Mouse (Mus musculus) embryo, embryonic 11.5 days (tissue): ENCODE results near the gene Gm20671.
A peak's percentile ranks its signal among the peaks of the same experiment; 100 is the strongest.
"Not testable (repeated sequence)": the region's sequence is repeated elsewhere in the genome, so short reads cannot be mapped to it uniquely, and the experiment has no call there.

Source experiments
- DNase-seq: peaks from one replicate; pipeline ENCODE4 v3.0.0-alpha.2; 2012; ENCODE audit warnings: low read depth, low spot score

The Gm20671 gene

DNA sequence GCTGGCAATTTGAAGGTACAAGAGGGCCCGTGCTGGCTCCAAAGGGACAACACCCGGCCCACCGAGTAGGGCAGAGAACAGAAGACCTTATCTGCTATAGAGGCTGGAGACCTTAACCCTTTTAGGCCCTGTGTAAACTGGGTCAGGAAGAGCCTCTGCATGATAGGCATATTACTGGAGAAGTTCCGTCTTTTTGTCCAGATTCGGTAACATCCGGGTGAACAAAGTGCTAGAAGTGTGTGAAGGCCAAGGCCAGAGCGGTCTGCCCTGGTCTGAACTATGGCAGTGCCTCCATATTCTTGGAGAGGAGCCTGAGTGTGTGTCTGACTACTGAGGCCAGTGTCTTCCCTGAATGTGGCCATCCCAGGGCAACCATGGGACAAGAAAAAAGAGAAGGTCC lies at the start of gene Gm20671:
TSS of gene Gm20671 (minus strand) at position 101 of the 400 bp plus-strand sequence.
- no peak for DNase-seq

DNA sequence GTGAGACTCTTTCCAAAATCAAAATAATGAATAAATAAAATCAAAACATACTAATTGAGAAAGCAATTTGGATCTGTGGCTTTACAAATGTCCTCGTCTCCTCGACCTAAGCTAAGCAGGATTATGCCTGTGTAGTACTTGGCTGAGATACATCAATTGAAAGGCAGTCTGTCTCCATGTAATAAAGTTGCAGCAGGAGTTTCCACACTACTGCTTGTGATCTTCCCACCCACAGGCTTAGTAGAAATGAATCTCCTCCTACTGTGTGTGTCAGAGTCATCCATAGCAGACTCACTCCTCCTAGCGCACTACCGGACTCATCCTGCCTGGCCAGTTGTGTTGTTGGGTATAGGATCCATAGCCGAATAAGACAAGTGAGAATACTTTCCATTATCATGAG lies 45.4 kb upstream of the Gm20671 start:
- DNase-seq = no peak

DNA sequence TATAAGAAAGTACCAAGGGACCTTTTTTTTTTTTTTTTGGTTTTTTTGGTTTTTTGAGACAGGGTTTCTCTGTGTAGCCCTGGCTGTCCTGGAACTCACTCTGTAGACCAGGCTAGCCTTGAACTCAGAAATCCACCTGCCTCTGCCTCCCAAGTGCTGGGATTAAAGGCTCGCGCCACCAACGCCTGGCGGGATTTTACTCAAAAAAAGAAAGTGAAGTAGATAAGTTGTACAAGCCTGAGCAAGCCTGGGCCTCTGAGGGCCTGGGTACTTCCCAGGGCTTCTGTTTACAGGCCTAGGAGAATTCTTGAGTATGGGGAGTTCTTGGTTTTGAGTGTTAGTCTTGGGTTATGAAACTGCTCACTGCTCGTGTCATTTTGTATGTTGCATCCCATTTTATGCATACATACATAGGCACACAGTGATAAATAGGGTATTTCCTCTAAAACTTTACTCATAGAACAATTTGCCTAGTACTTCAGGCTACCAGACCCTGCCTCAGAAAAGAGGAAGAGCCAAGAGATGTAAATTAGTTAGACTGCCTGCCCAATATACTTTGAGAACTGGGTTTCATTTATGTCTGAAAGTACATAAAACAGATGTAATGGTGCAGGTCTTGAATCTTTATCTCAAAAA lies 42.6 kb upstream of the Gm20671 start:
- no peak for DNase-seq

DNA sequence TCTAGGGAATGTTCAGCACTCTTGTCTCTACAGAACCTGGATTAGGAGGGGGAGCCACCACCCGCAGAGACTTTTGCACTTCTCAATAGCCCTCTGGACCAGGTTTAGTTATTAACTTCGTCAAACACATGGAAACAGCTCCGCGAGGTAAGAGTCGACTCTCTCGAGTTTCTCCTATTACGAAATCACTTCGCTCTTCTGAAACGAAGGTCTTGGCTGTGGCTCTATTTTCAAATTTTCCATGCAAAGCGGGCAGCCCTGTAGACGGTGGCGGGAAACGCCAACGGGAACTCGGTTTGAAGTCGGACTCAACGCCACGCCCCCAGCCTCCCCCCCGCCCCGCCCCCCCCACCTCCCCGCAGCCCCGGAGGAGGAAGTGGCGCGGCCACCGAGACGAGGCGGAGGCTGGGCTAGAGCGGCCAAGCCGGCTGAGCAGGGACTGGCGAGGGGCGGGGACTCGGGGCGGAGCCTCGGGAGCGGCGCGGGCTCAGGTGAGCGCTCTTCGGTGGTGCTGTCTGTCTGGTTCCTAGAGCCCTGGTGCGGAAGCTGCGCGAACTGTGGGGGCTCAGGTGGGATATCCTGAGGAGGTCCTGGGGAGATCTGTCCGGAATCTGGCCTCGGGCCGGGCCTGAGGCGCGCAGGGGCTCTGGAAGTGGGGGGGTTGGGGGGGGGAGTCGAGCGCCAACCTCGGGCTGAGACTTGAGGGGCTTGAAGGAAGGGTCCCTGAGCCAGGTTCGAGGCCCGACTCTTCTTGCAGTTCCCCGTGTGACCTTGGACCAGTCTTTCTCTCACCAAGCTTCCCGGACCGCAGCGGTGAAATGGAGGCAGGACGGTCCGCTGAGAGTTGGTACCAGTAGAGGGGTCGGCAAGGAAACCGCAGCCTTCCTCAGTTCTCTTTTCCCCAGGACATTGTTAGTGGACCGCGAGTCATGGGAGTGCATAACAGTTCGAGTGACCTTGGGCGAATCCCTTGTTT lies 36.6 kb upstream of the Gm20671 start, which contains the start of gene Depdc5:
TSS of gene Depdc5 (plus strand) at position 449 of the 976 bp plus-strand sequence.
- peak; percentile 91 for DNase-seq

DNA sequence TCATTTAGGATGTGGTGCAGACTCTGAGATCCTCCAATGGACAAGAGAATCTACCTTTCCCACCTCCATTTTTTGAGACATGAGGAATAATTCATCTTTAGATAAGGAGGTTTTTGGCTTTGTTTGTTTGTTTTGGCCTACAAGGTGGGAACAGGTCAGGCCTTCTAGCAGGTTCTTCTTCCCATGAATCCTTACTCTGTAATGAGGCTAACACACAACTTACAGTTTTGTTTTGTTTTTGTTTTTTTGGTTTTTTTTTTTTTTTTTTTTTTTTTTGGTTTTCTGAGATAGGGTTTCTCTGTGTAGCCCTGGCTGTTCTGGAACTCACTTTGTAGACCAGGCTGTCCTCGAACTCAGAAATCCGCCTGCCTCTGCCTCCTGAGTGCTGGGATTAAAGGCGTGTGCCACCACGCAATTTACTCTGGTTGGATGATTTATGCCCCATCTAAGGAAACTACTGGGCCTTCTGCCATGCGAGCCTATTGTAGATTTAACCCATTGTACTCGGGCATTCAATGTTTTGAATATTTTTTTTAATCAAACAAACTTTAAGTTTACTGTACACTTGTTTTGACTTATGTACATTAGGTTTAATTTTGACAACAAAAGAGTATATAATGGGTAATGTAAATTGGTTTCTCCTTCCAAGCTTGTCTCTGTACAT lies 35.7 kb upstream of the Gm20671 start:
- no peak for DNase-seq

DNA sequence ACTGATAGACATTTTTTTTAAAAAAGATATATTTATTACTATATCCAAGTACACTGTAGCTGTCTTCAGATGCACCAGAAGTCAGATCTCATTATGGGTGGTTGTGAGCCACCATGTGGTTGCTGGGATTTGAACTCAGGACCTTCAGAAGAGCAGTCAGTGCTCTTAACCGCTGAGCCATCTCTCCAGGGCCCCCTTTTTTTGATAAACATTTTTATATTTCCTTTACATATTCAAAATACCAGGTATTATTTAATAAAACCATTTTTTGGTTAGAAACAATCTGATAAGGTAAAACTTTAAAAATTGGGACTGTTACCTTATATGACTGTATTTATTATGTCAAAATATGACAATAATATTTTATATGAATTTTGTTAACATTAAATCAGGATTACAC lies 34.2 kb upstream of the Gm20671 start:
- DNase-seq = no peak

DNA sequence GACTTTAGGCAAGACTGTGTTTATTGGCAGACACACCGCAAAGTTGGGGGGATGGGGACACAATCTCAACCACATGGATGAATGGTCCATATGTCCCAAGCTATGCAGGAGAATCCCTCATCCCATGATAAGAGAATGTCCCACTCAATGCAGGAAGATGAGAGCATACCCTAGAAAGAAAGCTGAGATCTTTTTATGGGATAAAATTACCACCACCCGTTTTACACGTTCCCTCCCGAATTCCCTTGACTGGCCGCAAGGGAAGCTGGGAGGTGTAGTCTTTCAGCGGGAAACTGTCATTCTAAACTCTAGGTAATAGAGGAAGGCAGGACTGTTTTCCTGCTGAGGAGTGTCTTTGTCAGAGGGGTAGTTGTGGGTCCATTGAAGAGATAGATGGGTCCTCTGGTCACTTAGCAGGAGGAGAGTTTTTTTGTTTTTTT lies 30.9 kb upstream of the Gm20671 start:
- peak; percentile 34 for DNase-seq

DNA sequence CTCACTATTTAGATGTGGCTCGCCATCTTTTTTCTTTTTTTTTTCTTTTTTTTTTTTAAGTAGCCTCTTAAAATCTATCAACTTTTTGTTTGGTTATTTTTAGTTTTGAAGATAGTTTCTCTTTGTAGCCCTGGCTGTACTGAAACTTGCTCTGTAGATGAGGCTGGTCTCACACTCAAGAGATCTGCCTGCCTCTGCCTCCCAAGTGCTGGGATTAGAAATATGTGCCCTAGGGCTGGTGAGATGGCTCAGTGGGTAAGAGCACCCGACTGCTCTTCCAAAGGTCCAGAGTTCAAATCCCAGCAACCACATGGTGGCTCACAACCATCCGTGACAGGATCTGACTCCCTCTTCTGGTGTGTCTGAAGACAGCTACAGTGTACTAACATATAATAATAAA lies 28.4 kb upstream of the Gm20671 start:
- not testable (repeated sequence) for DNase-seq

DNA sequence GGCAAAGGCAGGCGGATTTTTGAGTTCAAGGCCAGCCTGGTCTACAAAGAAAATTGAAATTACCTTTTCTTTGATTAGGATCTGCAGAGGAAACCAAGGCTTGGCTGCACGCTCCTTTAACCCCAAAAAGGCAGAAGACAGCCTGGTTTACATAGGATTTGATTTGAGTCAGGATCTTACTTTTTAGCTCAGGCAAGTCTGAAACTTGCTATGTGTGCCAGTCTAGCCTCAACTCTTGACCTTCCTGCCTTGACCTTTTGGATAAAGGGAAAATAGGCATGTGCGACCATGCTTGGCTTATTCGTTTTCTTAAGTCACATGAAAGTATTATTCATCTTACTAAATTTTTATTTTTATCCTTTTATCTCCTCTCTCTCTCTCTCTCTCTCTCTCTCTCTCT lies 27.9 kb upstream of the Gm20671 start:
- no peak for DNase-seq

DNA sequence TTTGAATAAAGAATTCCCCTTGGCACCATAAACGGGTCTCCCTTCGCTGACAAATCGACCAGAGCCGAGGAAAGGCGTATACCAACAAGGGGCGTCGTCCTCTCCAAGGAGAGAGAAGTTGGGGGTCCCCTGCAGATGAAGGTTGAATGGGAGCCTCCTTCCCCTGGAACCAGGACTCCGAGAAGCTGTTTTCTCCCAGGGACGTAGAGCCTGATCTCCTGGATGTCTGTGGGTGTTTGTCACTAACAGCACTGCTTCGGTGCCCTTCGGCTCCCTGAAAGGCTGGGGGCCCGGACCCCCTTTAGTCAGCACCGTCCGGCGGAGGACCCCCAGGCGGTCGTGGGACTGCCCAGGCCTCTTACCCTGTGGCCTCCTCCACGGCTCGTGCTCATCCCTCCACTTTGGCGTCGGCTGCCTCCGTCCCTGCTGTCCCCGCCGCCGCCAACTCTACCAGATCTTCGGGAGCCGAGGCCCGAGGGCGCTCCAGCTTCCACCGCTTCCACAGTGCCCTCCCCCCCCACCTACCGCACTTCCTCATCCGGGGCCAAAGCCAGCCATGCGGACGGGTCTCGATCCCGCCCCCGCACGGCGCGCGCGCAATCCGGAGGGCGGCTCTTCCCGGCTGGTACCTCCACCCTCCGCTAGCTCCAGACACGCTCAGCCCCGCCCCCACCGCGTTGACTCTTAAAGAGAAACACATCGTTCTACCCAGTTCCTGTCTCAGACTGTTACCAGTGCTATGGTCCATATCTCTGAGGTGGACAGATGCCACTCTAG lies 27.0 kb upstream of the Gm20671 start, which contains the start of gene Prr14l:
TSS of gene Prr14l (minus strand) at position 526 of the 777 bp plus-strand sequence.
- DNase-seq = peak; percentile 96

DNA sequence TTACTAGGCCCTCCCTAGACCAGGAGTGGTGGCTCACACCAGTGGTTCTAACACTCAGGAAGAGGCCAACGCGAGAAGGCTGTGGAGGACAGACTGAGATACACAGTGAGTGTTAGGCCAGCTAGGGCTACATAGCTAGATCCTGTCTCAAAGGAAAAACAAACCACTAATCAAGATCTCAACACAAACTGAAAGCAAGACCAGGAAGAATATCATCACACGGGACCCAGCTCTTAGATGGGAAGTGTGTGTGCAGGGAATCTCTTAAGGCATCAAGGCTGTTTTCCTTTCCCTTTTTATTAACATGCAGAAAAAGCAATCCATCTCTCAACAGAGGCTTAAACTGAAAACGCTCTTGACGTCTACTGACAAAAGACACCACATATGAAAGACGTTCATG lies 25.1 kb upstream of the Gm20671 start:
- no peak for DNase-seq

DNA sequence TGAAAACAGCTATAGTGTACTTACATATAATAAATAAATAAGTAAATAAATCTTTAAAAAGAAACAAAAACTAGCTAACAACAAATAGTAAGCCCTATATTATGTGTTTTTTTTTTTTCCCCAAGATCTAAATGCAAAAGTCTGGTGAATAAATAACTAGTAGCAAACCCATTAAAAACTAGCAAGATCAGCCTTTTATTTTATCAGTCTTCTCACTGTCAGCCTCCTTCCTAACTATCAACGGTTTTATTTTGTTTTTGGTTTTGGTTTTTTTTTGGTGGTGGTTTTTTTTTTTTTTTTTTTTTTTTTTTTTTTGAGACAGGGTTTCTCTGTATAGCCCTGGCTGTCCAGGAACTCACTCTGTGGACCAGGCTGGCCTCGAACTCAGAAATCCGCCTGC lies 22.7 kb upstream of the Gm20671 start:
- not testable (repeated sequence) for DNase-seq

DNA sequence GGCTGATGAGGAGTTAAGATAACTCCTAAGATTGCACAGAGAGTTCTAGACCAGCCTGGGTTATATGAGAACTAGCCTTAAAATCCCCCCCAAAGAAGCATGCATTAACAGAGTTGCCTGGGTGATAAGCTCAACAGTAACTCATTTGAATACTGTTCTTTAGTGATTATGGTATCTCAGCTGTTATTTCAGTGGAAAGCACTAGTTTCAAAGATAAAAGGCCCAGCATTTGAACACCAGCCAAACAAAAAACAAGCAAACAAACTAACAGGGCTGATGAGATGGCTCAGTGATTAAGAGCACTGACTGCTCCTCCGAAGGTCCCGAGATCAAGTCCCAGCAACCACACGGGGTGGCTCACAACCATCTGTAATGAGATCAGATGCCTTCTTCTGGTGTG lies 22.3 kb upstream of the Gm20671 start:
- DNase-seq = no peak

DNA sequence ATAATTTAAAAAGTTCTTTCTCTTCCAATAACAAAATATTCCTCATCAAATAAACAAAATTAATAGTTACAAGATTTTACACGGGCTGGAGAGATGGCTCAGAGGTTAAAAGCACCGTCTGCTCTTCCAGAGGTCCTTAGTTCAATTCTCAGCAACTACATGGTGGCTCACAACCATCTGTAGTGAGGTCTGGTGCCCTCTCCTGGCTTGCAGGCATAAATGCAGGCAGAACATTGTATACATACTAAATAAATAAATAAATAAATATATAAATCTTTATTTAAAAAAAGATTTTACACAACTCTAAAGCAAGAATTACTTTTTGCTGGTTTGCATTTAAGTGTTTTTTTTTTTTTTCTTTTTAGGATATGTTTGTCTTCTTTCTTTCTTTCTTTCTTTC lies 13.1 kb upstream of the Gm20671 start:
- DNase-seq = no peak

DNA sequence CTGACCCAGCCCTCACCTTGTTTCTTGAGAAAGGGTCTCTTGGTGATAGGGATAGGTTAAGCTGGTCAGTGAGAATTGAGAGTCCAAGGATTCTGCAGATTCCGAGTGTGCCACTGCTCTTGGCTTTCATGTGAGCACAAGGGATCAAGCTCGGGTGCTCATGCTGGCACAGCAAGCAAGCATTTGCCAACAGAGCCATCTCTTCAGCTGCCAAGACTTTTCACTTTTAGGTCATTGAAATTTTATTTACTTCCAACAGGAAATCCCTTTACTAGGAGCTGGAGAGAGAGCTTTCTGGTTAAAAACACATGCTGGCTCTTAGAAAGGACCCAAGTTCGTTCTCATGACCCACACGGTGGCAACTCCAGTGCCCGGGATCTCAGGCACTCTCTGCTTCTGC lies 10.1 kb upstream of the Gm20671 start:
- DNase-seq = no peak

DNA sequence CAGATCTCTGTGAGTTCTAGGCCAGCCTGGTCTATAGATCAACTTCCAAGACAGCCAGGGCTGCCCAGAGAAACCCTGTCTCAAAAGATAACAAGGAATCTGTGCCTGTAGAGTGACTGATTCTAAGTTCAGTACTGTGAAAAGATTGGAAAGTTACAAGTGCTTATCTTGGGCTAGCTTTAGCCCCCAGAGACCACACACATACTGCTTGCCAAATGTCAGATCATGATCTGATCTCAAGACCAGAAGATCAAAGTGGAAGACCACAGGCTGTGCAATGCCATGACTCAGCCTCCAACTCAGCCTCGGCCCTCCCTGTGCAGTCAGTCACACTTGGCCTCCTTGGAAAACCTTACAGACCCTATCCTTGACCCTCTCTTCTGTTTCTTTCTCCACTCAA lies 7.6 kb upstream of the Gm20671 start:
- DNase-seq = no peak

DNA sequence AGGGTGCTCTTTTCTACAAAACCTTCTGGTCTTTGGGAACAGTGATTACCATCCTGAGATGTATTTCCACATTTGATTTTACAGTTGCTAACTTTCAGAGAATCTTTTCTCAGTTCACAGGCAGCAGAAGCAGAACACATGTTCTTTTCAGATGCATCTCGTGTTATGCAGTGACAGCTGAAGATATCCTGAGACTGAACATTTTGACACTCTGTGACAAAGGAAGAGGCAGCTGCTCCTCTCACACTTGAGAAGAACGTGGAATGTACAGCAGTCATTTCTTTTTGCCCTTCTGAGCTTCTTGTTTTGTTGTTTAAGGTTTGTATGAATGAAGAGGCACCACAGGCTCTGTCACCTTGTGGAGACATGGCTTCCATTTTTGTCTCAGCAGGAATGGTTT lies 3.1 kb upstream of the Gm20671 start:
- DNase-seq = no peak

DNA sequence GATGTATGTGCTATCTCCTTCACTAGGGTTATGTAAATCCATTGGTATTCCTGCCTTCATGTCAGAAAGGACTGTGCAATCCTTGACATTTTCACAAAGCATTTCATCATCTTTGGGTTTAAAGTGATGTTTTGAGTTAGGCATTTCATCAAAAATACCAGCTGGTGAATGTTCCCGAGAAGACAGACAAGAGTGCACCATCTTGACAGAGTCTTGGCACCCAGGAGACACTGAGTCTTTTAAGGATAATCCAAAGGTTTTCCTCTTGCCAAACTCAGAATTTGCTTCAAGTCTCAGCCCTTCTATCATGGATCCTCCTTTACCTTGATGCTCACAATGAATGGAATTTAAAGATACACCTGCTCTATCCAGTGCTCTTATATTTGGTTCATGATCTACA lies 1.9 kb upstream of the Gm20671 start:
- DNase-seq = not testable (repeated sequence)

DNA sequence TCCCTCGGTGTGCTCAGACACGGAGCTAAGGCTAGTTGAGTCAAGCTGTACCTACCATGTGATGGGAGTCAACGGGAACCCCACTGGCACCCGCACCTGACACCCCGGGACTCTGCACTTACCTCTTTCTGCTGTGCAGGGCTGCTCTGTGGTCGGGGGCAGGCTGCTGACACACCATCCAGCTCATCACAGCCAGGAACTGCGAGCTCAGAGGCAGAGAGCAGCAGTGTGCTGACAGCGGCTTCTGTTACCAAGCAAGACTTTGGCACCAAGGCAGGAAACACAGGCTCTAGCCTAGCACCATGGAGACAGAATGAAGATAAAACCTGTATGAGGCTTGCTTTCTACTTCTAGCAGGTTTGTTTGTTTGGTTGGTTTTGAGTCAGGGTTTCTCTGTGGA lies 6.4 kb downstream of the Gm20671 start:
- DNase-seq = no peak

DNA sequence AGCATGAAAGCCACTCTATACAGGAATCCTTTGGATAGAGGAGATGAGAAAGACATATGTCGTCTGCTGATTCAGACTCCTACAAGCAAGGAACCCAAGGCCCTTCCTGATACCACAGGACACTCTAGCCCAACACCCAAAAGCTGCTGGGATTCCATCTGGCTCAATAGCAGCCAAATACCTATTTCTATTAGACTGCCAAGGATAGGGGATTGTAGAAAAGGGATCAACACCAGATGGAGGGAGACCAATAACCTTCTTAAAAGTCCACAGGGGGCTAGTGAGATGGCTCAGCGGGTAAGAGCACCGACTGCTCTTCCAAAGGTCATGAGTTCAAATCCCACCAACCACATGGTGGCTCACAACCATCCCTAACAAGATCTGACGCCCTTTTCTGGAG lies 11.5 kb downstream of the Gm20671 start:
- DNase-seq = no peak

DNA sequence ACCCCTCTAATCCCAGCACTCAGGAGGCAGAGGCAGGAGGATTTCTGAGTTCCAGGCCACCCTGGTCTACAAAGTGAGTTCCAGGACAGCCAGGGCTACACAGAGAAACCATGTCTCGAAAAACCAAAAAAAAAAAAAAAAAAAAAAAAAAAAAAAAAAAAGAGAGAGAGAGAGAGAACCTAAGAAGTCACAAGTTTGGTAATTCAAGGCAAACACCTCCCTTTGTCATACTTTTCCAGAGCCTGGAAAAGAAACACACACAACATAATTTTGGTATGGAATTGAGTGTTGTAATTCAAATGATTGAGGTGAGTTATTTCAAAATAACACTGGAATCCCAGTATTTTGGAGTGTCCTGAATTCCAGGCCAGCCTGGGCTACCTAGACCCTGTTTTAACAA lies 40.5 kb downstream of the Gm20671 start:
- DNase-seq = not testable (repeated sequence)
